Mouse (Mus musculus) lung, embryonic 14.5 days (tissue): ENCODE measurements around the gene Gng12. TPM values are rescaled to one million over a fixed set of nuclear protein-coding genes. Genes with fewer than 3 reads are reported as not detected.

Experiments
- ATAC-seq: fragments of 200-750 bp; cut with Nextera tagmentation; 2 replicates; pipeline ENCODE4 v1.8.0; 2017; ENCODE audit warnings: mild to moderate bottlenecking, moderate TSS enrichment, moderate library complexity; ENCODE audit not compliant: insufficient read depth
- DNase-seq: peaks from one replicate; pipeline ENCODE4 v3.0.0-alpha.2; 2015
- H3K27ac ChIP-seq: fragments of 300-500 bp; sonication (generic); 2 replicates; pipeline ENCODE4 v1.5.1; 2014; ENCODE audit warnings: low read depth, mild to moderate bottlenecking, moderate library complexity
- H3K27me3 ChIP-seq: fragments of 300-500 bp; sonication (generic); 2 replicates; pipeline ENCODE4 v1.6.1; 2014; ENCODE audit warnings: low read length, control low read depth; ENCODE audit not compliant: insufficient read depth
- H3K36me3 ChIP-seq: fragments of 300-500 bp; sonication (generic); 2 replicates; pipeline ENCODE4 v1.6.1; 2014; ENCODE audit warnings: control low read depth; ENCODE audit not compliant: insufficient read depth
- H3K4me1 ChIP-seq: fragments of 300-500 bp; sonication (generic); 2 replicates; pipeline ENCODE4 v1.6.1; 2014; ENCODE audit warnings: antibody characterized with exemption, control low read depth; ENCODE audit not compliant: insufficient read depth
- H3K4me2 ChIP-seq: fragments of 300-500 bp; sonication (generic); 2 replicates; pipeline ENCODE4 v1.6.1; 2014; ENCODE audit warnings: mild to moderate bottlenecking
- H3K4me3 ChIP-seq: fragments of 300-500 bp; sonication (generic); 2 replicates; pipeline ENCODE4 v1.5.1; 2014; ENCODE audit warnings: low read depth, low read length
- H3K9ac ChIP-seq: fragments of 300-500 bp; sonication (generic); 2 replicates; pipeline ENCODE4 v1.6.1; 2014
- H3K9me3 ChIP-seq: fragments of 300-500 bp; sonication (generic); 2 replicates; pipeline ENCODE4 v1.6.1; 2016; ENCODE audit warnings: low read depth, low read length, control low read depth
- CTCF ChIP-seq: IDR thresholded peaks from 2 replicates; pipeline ENCODE4 v1.5.1; 2016; ENCODE audit warnings: antibody characterized with exemption, low read depth
- WGBS: fragments of 180-500 bp; shearing (Covaris S2); extraction: QIAGEN DNeasy Blood & Tissue Kit; methylation state at CpG from one replicate; pipeline ENCODE4 v1.1.7; 2014; 5-methylcytosine and 5-hydroxymethylcytosine counted together
- polyA plus RNA-seq: library from polyadenylated mRNA; unstranded; fragments of >200 nt; fragmentation: Nextera tagmentation; extraction: Ambion mirVana; gene quantifications from 2 replicates; pipeline ENCODE4 v1.2.1, GENCODE M21; 2014

Gng12 gene
- polyA plus RNA-seq, 1 experiment from 2014 or later = 119 TPM

DNA sequence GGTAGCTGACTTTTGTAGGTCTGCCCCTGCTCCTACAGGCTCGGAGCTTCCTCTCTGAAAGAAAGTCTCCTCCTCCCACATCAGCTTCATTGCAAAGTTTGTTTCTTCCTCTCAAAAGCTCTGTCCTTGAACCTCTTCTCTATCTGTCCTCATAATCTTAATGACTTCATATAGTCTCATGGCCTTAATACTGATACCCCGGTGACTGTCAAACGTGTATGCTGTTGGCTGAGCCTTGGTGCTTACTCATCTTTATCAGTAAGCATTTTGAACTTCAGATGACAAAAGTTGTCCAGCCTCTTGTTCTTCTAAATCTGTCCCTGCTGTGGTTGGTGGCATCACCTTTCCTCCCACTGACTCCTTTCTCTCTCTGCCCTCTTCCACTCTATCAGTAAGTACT is 149.2 kb downstream of the Gng12 start:
- Histone ChIP-seq H3K4me2 (no peak overlapping the region), H3K4me3 (no peak overlapping the region), H3K36me3 (no peaks in the 10 kb centered on the region), H3K9ac (no peak overlapping the region), H3K4me1 (0 out of 2 replicates have a peak, but pooled peaks cover 3% of the 10 kb centered on the region), H3K27me3 (no peaks in the 10 kb centered on the region), H3K9me3 (no peaks in the 10 kb centered on the region), H3K27ac (no peak overlapping the region)
- ATAC-seq = no peak
- no peak for TF ChIP-seq CTCF
- 69% methylated on average over 3 of the region's 3 CpGs for WGBS
- DNase-seq = no peak

- no peaks in the 10 kb centered on the region for H3K36me3 ChIP-seq
- no peak overlapping the region for H3K27ac ChIP-seq
- no peaks in the 10 kb centered on the region for H3K27me3 ChIP-seq
- WGBS = 53% methylated on average over 3 of the region's 3 CpGs
- H3K9me3 ChIP-seq = no peaks in the 10 kb centered on the region
- no peak for TF ChIP-seq CTCF
- H3K9ac ChIP-seq = no peak overlapping the region
- H3K4me2 ChIP-seq = no peak overlapping the region
- no peak for ATAC-seq
- H3K4me1 ChIP-seq = 0 out of 2 replicates have a peak, but pooled peaks cover 3% of the 10 kb centered on the region
- DNase-seq = no peak
- H3K4me3 ChIP-seq = no peak overlapping the region
Measured at GRCm38 (mm10) chr6:67046937-67047336, 150.7 kb downstream of the Gng12 start.

DNA sequence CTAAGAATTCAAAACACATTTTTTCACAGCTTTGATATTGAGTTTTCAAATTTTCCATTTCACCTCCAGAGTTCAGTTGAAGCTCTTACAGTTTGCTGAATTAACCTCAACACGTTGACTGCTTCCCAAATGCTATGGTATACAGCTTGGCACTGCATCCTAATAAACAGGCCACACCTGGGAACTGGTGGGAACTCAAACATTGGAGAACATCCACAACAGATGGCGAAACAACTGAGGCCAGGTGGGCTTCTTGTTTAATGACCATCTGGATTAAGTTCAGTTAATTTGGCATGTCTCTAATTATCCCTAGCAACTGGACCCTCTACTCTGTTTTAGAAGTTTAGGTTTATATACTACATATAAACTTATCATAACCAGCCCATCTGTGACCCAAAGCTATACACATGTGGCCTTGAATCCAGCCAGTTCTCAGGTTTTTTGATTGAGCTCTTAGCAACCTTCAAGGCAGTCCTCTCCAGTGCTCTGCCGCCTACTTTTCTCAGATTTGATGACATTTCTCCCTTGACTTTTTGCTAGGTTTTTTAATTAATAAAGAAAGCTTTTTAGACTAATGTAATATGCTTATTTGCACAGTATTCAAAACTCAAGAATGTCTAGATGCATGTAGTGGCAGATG is 152.0 kb downstream of the Gng12 start:
- 0 out of 2 replicates have a peak, but pooled peaks cover 3% of the 10 kb centered on the region for H3K4me1 ChIP-seq
- no peak for TF ChIP-seq CTCF
- no peak for DNase-seq
- no peak overlapping the region for H3K9ac ChIP-seq
- no peak for ATAC-seq
- H3K4me3 ChIP-seq = no peak overlapping the region
- H3K9me3 ChIP-seq = no peaks in the 10 kb centered on the region
- no peaks in the 10 kb centered on the region for H3K36me3 ChIP-seq
- no peak overlapping the region for H3K4me2 ChIP-seq
- no peaks in the 10 kb centered on the region for H3K27me3 ChIP-seq
- WGBS = 73% methylated on average over 3 of the region's 3 CpGs
- H3K27ac ChIP-seq = 0 out of 2 replicates have a peak overlapping the region, but pooled peaks have one; percentile 42

GRCm38 (mm10) chr6:67048880-67049694 is 152.9 kb downstream of the Gng12 start:
- Histone ChIP-seq H3K36me3 (no peaks in the 10 kb centered on the region), H3K27me3 (no peaks in the 10 kb centered on the region), H3K4me2 (no peak overlapping the region), H3K4me3 (no peak overlapping the region), H3K27ac (peak overlapping the region; percentile 59), H3K9me3 (no peaks in the 10 kb centered on the region), H3K4me1 (0 out of 2 replicates have a peak, but pooled peaks cover 3% of the 10 kb centered on the region), H3K9ac (no peak overlapping the region)
- DNase-seq (peak; percentile 90), ATAC-seq (peak; percentile 97)
- 23% methylated on average over 7 of the region's 7 CpGs for WGBS
- TF ChIP-seq CTCF = no peak

DNA sequence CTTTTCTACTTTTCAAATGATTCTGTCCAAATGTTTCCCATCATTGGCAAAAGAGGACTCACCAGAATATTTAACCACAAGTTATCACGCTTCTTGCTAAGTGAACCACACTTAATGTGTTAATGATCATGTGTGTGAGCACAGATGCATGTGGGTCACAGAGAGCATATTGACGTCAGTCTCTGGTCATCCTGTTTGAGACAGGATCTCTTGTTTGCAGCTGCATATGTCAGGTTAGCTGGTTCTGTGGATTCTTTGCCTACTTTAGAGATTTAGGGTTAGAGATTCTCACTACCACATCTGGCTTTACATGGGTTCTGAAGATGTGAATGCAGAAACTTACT is 153.5 kb downstream of the Gng12 start:
- peak; percentile 76 for ATAC-seq
- H3K9ac ChIP-seq = no peak overlapping the region
- H3K4me2 ChIP-seq = no peak overlapping the region
- TF ChIP-seq CTCF = no peak
- no peaks in the 10 kb centered on the region for H3K36me3 ChIP-seq
- no peaks in the 10 kb centered on the region for H3K9me3 ChIP-seq
- WGBS = 29% methylated on average over 2 of the region's 2 CpGs
- no peak overlapping the region for H3K4me3 ChIP-seq
- H3K27ac ChIP-seq = peak overlapping the region; percentile 59; the same call in 1 of the 2 replicates
- no peaks in the 10 kb centered on the region for H3K27me3 ChIP-seq
- no peak for DNase-seq
- H3K4me1 ChIP-seq = 0 out of 2 replicates have a peak, but pooled peaks cover 3% of the 10 kb centered on the region

DNA sequence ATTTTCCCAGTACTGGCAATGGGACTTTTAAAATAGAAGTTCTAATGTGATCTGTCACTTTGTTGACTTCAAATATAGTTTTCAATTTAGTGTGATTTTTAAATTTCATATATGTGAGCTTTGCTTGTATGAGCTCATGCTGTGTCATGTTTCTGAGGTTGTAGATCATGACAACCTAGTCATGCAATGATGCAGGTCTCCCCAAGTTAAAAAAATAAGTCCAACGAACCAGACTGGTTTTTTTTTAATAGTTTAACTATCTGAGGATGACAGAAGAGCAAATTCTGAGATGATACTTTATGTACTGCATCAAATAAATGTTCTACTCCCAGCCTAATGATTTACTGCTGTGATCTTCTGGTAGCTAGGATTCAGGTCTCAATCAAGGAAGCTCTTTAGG is 153.9 kb downstream of the Gng12 start:
- H3K4me1 ChIP-seq = 0 out of 2 replicates have a peak, but pooled peaks cover 3% of the 10 kb centered on the region
- no peak overlapping the region for H3K4me2 ChIP-seq
- H3K9ac ChIP-seq = no peak overlapping the region
- H3K4me3 ChIP-seq = no peak overlapping the region
- H3K27me3 ChIP-seq = no peaks in the 10 kb centered on the region
- 0 out of 2 replicates have a peak overlapping the region, but pooled peaks have one; percentile 59 for H3K27ac ChIP-seq
- H3K36me3 ChIP-seq = no peaks in the 10 kb centered on the region
- 48% methylated on average over 1 of the region's 1 CpGs for WGBS
- DNase-seq (no peak), ATAC-seq (no peak)
- H3K9me3 ChIP-seq = no peaks in the 10 kb centered on the region
- TF ChIP-seq CTCF = no peak
